Mouse (Mus musculus) thymus, postnatal 4 days (tissue): ENCODE data around the gene Celf2.

Experiments used
- DNase-seq: peaks from one replicate; pipeline ENCODE4 v3.0.0; 2021

Celf2 gene

GRCm38 (mm10) chr2:7073730-7074129 is 435.6 kb downstream of the Celf2 start:
- no peak for DNase-seq

DNA sequence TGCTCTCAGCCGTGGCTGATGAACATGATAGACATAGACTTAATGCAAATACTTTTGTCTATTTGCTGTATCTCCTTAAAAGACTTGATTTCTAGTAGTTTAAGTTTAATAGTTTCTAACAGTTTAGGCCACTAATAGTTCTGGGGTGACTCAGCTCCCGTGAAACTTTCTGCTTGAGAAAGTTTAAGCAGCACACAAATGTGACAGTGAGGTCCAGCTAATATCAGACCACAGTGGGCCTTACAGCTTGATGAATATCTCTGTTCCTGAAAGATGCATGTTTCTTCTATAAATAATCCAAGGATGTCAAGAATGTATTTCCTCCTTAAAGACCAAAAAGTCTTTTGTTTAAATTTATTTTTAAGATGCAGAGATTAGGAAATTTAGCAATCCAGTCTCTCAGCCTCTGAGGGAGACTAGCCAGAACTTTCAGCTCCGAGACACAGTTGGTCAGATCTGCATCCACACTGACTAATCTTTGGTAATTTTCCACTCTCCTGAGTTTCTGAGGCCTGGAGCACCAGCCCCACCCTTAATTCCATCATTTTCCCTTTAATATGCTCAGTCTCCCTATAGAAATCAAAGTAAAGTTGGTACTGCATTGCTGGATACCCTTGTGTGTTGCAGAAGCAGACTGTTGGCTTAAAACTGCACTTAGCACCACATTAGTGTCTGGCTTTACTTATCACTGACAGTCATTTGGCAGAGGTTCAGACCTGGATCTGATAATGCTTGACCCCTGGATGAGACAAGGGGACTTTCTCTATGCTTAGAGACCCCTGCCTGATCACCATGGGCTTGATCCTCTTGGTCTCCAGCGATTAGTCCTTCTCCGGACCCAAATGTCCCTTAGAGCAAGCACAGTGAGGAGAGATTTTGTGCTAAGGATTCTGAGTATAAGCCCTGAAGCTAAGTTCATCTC is 436.8 kb downstream of the Celf2 start:
- DNase-seq, result no peak

DNA sequence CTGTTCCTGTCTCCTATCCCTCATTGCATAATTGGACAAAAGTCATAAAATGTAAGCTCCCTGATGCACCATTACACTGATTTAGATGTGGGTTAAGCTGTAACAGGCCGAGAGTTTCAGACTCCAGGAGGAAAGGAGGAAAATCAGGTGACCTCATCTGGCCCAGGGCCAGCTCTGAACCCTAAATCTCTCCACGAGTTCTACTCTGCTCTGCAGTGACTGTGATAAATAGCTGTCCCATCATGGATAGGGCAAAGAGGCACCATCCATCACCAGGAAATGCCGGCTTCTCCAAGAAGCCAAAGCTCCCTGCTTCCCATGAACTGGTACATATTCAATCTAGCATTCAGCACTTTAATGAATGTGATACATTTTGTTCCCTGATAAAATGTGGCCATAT is 439.9 kb downstream of the Celf2 start:
- no peak for DNase-seq

DNA sequence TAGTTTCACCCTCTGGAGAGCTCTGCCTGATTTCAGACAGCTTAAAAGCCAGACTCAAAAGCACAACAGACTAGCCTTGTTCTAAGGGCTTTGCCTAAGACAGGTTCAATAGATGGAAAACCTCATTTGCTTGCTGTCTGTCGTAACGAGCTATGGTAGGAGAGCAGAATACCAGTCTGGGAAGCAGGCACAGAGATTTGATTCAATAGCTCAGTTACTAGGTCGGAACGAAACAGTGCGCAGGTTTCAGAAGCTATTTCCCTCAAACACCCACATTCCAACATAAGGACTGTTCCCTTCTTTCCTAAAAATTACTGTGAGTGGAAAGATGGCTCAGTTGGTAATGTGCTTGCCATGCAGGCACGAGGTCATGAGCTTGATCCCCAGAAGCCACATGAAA is 441.1 kb downstream of the Celf2 start:
- no peak for DNase-seq

GRCm38 (mm10) chr2:7063574-7064192 is 445.7 kb downstream of the Celf2 start:
- no peak for DNase-seq

GRCm38 (mm10) chr2:7060490-7061105 is 448.8 kb downstream of the Celf2 start:
- DNase-seq, result no peak

- DNase-seq, result no peak
Measured at GRCm38 (mm10) chr2:7056401-7056800, 453.0 kb downstream of the Celf2 start.

GRCm38 (mm10) chr2:7055958-7056357 is 453.4 kb downstream of the Celf2 start:
- no peak for DNase-seq

DNA sequence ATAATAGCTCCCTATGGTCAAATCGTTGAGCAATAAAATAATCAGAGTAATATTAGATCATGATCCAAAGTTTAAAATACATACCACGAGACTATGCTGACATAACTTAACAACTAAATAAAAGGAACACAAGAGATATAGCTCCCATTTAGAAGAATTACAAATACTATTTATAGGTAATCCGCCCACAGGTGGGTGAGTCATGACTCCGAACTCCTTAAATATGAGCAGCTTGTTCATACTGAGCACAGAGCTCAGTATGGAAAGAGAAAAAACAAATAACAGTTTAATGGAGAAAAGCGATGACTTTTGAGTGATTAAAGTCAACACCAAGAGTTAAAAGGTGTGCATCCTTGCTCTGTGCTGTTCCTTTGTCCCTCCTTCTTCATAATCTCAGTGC is 458.3 kb downstream of the Celf2 start:
- DNase-seq, result no peak

DNA sequence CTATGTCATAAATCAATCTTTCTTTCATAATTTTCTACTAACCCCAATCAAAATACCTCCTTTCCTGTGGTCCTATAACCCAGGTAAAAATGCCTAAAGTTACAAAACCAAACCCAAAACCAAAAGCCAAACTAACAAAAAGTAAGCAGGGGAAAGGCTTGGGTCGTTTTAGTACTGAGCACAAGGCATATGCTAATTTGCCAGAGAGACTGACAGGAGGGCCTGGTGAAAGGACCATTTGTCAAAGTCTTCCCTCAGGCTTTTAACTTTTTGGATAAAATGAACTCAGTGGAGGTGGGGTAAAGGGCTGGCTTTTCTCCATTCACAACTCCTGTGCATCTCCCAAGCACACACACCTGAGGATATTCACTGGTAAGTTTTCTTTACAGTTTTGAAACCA is 463.2 kb downstream of the Celf2 start:
- no peak for DNase-seq

GRCm38 (mm10) chr2:7045531-7045930 is 463.8 kb downstream of the Celf2 start:
- DNase-seq, result no peak

GRCm38 (mm10) chr2:7043770-7044459 is 465.4 kb downstream of the Celf2 start:
- no peak for DNase-seq

GRCm38 (mm10) chr2:7040940-7041339 is 468.4 kb downstream of the Celf2 start:
- no peak for DNase-seq

DNA sequence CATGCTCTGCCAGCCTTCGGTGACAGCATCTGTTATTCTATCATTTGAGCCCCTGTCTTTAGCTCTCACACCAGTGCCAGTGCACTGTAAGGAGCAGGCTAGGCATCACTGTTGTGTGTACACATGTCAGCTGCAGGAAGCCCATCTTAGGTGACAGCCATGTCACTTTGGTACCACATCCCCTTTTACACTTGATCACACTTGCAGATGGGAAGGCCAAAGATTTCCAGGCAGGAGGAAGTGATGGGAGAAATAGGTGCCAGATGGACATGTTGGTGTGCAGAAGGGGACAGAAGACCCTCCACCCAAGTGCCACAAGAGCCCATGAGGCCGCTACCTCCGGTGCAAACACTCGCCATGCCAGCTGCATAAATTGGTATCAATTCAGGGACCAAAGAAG is 470.4 kb downstream of the Celf2 start:
- no peak for DNase-seq

DNA sequence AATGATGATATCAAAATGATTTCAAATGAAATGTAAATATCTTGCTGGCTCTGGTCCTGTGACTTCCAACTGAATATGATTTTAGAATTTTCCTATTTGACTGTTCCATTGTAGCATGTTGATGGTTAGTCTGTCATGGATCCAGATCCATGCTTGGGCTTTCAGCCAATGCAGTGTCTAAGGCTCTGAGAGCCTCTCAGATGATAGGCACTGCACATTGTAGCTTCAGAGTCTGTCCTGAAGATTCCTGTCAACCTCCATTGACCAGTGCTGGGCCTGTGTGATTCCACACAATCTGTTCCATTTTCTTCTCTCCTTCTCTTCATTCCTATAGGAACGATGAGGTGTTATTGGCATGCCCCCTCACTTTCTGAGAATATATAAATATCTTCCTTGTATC is 478.0 kb downstream of the Celf2 start:
- DNase-seq, result no peak

DNA sequence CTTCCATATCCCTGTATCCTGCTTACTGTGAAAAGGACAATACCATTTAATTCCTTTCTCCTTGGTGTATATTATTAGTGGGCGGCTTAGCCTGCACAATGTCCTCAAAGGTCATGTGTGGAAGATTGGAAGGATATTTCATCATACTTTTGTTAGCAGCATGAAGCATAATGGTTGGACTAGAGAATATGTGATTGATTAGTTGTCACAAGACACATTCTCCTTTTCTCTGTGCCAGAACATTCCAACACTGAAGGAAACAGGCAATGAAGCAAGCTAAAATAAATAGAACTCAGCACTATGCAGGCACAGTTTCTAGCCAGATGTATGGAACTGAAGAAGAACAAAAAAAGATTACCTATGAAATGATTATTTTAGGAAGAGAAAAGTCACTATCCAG is 482.6 kb downstream of the Celf2 start:
- DNase-seq, result no peak

- no peak for DNase-seq
Measured at GRCm38 (mm10) chr2:7025594-7025993, 483.8 kb downstream of the Celf2 start.

DNA sequence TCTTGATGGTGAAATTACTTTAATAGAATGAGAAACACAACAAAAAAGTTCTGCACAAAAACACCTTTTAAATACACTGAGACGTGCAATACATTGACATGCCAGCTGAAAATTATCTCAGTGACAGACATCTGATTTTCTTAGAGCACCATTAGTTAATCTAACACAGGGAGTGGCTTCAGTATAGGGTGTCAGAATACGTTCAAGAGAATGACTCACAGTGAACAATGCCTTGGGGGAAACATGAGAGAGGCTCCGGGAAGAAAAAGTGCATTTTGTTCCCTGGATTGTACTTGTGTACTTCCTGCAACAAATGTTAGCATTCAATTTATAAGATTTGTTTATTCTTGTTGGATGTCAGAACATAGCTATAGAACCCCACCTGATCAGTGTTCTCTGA is 487.2 kb downstream of the Celf2 start:
- DNase-seq, result no peak

GRCm38 (mm10) chr2:7017384-7018113 is 491.8 kb downstream of the Celf2 start:
- DNase-seq, result no peak

GRCm38 (mm10) chr2:7013126-7013525 is 496.2 kb downstream of the Celf2 start:
- no peak for DNase-seq

GRCm38 (mm10) chr2:7006816-7007215 is 502.5 kb downstream of the Celf2 start:
- DNase-seq, result no peak

- DNase-seq, result no peak
Measured at GRCm38 (mm10) chr2:7001967-7002366, 507.4 kb downstream of the Celf2 start.

GRCm38 (mm10) chr2:6991010-6991421 is 518.3 kb downstream of the Celf2 start:
- no peak for DNase-seq
